Mouse (Mus musculus) kidney, adult 2 months (tissue): ENCODE results near the gene Aox3.

Experiments used
- CTCF ChIP-seq: fragments of 200-500 bp; conservative IDR thresholded peaks from 2 replicates; pipeline ENCODE4 v1.5.1; 2011; ENCODE audit warnings: low read depth, mild to moderate bottlenecking, control low read depth, low read length, moderate library complexity, mixed read lengths; ENCODE audit not compliant: insufficient read depth, insufficient read length
- POLR2A ChIP-seq: fragments of 200-500 bp; IDR thresholded peaks from one replicate; pipeline ENCODE4 v1.6.1; 2011; ENCODE audit warnings: low read depth, low read length, control low read depth

GRCm38 (mm10) chr1:58065151-58065550 is 47.8 kb upstream of the Aox3 start:
- TF ChIP-seq CTCF = no peak
- no peak for TF ChIP-seq POLR2A
